Mouse (Mus musculus): ENCODE results near the gene Rrp12. TPM values are rescaled to one million over a fixed set of nuclear protein-coding genes. Genes with fewer than 3 reads are reported as not detected.

The Rrp12 gene
- polyA plus RNA-seq, 1 experiment from 2014 or later, result 19.2 TPM

DNA sequence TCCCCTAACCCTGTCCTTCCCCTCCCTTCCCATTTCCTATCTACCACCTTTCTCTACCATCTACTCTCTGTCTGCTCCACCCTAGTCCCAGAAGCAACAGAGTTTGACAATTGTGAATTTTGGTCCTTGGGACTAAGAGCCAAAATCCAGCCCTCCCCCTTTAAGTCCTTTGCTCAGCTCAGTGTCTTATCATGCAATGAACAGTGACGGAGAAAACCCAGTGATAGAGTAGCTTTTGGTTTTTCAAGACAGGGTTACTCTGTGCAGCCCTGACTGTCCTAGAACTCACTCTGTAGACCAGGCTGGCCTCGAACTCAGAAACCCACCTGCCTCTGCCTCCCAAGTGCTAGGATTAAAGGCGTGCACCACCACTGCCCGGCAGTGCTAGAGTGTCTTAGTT, 82.6 kb downstream of the Rrp12 start:
- Histone ChIP-seq H3K9ac (ENCODE audit: low read depth, low read length) (no peak overlapping the region), H3K36me3 (ENCODE audit: control insufficient read depth, insufficient read depth, low read length) (no peaks in the 10 kb centered on the region), H3K27ac (ENCODE audit: low read length) (no peak overlapping the region), H3K27me3 (ENCODE audit: control insufficient read depth, insufficient read depth, low read depth, low read length) (no peaks in the 10 kb centered on the region), H3K4me1 (ENCODE audit: control insufficient read depth, insufficient read depth, low read length) (no peaks in the 10 kb centered on the region), H3K9me3 (replicated peaks; ENCODE audit: control insufficient read depth, low read length, poor library complexity, severe bottlenecking) (no peaks in the 10 kb centered on the region), H3K4me2 (ENCODE audit: low read length) (no peak overlapping the region), H3K4me3 (ENCODE audit: low read depth, low read length) (no peak overlapping the region)
- ATAC-seq, result no peak
- 93% methylated on average over 4 of the region's 4 CpGs for WGBS

Other genes with a start within 250 kb of the Rrp12 start
- 18.2 and 21.4 TPM in 2 replicates for gene Slit1, start 152.5 kb downstream of the Rrp12 start, polyA plus RNA-seq (2015; fragmentation: Nextera tagmentation; extraction: Ambion mirVana)
- 4.3 TPM in 2 replicates for gene Arhgap19, start 94.1 kb downstream of the Rrp12 start, polyA plus RNA-seq (2015; fragmentation: Nextera tagmentation; extraction: Ambion mirVana)
- 27.3 and 28.2 TPM in 2 replicates for gene Frat1, start 66.2 kb downstream of the Rrp12 start, polyA plus RNA-seq (2015; fragmentation: Nextera tagmentation; extraction: Ambion mirVana)
- 5.0 and 5.6 TPM in 2 replicates for gene Frat2, start 48.0 kb downstream of the Rrp12 start, polyA plus RNA-seq (2015; fragmentation: Nextera tagmentation; extraction: Ambion mirVana)
- 509 and 565 TPM in 2 replicates for gene Pgam1, start 15.8 kb upstream of the Rrp12 start, polyA plus RNA-seq (2015; fragmentation: Nextera tagmentation; extraction: Ambion mirVana)
- gene Exosc1, start 37.2 kb upstream of the Rrp12 start, polyA plus RNA-seq (2015; fragmentation: Nextera tagmentation; extraction: Ambion mirVana), result 59.1 and 61.3 TPM in 2 replicates
- 84.2 and 90.2 TPM in 2 replicates for gene Zdhhc16, start 37.3 kb upstream of the Rrp12 start, polyA plus RNA-seq (2015; fragmentation: Nextera tagmentation; extraction: Ambion mirVana)
- 27.0 and 31.9 TPM in 2 replicates for gene Mms19, start 85.0 kb upstream of the Rrp12 start, polyA plus RNA-seq (2015; fragmentation: Nextera tagmentation; extraction: Ambion mirVana)
- gene Ubtd1, start 85.6 kb upstream of the Rrp12 start, polyA plus RNA-seq (2015; fragmentation: Nextera tagmentation; extraction: Ambion mirVana), result 9.1 and 10.1 TPM in 2 replicates
- 0.71 and 0.94 TPM in 2 replicates for gene Ankrd2, start 139.8 kb upstream of the Rrp12 start, polyA plus RNA-seq (2015; fragmentation: Nextera tagmentation; extraction: Ambion mirVana)
- 1.6 and 1.7 TPM in 2 replicates for gene Hoga1, start 149.4 kb upstream of the Rrp12 start, polyA plus RNA-seq (2015; fragmentation: Nextera tagmentation; extraction: Ambion mirVana)
- gene 4933411K16Rik, start 156.1 kb upstream of the Rrp12 start, polyA plus RNA-seq (2015; fragmentation: Nextera tagmentation; extraction: Ambion mirVana), result not detected in 2 replicates
- 160 and 163 TPM in 2 replicates for gene Morn4, start 190.2 kb upstream of the Rrp12 start, polyA plus RNA-seq (2015; fragmentation: Nextera tagmentation; extraction: Ambion mirVana)
- 27.8 and 28.5 TPM in 2 replicates for gene Pi4k2a, start 194.3 kb upstream of the Rrp12 start, polyA plus RNA-seq (2015; fragmentation: Nextera tagmentation; extraction: Ambion mirVana)
- gene Avpi1, start 232.9 kb upstream of the Rrp12 start, polyA plus RNA-seq (2015; fragmentation: Nextera tagmentation; extraction: Ambion mirVana), result 4.9 and 8.3 TPM in 2 replicates